Mouse (Mus musculus): ENCODE measurements around the gene Rabggtb. TPM values are rescaled to one million over a fixed set of nuclear protein-coding genes. Genes with fewer than 3 reads are reported as not detected.

Gene Rabggtb
- 9.5 and 13.7 TPM in 2 replicates for polyA plus RNA-seq (2012; rRNA removed; ENCODE audit: low replicate concordance)

DNA sequence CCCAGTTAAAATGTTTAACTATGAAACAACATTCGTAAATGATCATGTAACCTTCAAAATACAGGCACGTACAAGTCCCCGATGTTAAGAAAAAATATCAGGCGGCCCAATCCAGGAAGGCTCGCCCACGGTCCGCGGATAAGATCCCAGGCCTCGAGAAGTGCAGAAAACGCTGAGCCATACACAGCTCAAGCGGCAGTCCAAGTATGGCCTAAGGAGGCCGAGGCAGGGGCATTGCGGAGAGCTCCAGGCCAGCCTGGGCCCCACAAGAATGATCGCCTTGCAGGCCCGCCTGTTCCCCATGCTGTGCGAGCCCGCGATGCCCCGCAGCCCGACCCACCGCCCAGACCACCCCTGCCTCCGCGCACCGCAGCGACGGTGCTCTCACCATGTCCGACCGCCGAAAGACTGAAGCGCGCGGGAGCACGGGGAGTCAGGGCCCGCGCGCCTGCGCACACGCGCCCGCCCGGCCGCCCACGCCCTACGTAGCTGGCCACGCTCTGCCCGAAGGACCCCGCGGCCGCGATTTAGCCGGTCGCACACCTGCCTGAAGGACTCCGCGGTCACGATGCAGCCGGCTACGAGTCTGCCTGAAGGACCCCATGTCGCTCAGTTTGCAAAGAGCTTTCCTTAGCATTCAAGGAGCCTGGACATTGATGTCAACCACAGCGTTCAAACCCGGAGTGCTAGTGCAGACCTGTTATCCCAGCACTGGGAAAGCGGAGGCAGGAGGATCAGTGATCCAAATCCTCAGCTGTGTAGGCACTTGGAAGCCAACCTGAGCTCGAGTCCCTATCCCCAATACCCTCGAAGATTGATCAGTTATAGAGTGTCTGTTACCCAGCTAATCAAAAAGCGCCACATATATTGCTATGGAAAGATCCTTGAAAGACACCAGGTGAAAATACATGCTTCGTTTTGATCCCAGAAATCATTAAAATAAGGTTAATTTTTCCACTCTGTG, at the start of gene Rabggtb:
Rabggtb (minus strand) TSS at position 464 of the 964 bp plus-strand sequence.

GRCm38 (mm10) chr3:153944335-153944990, 31.7 kb upstream of the Rabggtb start, which contains the start of gene Acadm:
Acadm (minus strand) TSS chr3:153944632.

GRCm38 (mm10) chr3:153906136-153906871, 6.5 kb downstream of the Rabggtb start, which contains the start of gene Msh4:
Msh4 (minus strand) TSS chr3:153906138.

Other genes with a start within 250 kb of the Rabggtb start
- 0.13 and 0.26 TPM in 2 replicates for gene St6galnac3, start 187.8 kb downstream of the Rabggtb start, polyA plus RNA-seq (2012; rRNA removed; ENCODE audit: low replicate concordance)
- not detected in 2 replicates for gene Asb17, start 68.8 kb downstream of the Rabggtb start, polyA plus RNA-seq (2012; rRNA removed; ENCODE audit: low replicate concordance)
- gene Msh4, start 6.9 kb downstream of the Rabggtb start, polyA plus RNA-seq (2012; rRNA removed; ENCODE audit: low replicate concordance), result 0.04 TPM in 1 of 2 replicates, not detected in the other
- gene Acadm, start 31.6 kb upstream of the Rabggtb start, polyA plus RNA-seq (2012; rRNA removed; ENCODE audit: low replicate concordance), result 17.7 and 19.1 TPM in 2 replicates
- 0.12 and 0.20 TPM in 2 replicates for gene Slc44a5, start 60.4 kb upstream of the Rabggtb start, polyA plus RNA-seq (2012; rRNA removed; ENCODE audit: low replicate concordance)